Mouse (Mus musculus) kidney, postnatal 10 days (tissue): ENCODE results near the gene Hist1h2ad.
"Not testable (repeated sequence)": the region's sequence is repeated elsewhere in the genome, so short reads cannot be mapped to it uniquely, and the experiment has no call there.

Experiments
- DNase-seq: peaks from one replicate; pipeline ENCODE4 v3.0.0; 2021; ENCODE audit warnings: mixed read lengths

The Hist1h2ad gene

GRCm38 (mm10) chr13:23586099-23586939 is 12.1 kb downstream of the Hist1h2ad start:
- no peak for DNase-seq

- DNase-seq = no peak
These were observed 12.7 kb downstream of the Hist1h2ad start for GRCm38 (mm10) chr13:23586940-23587225.

- no peak for DNase-seq
These were observed 17.0 kb downstream of the Hist1h2ad start for GRCm38 (mm10) chr13:23591206-23591605.

GRCm38 (mm10) chr13:23591886-23592285 is 17.7 kb downstream of the Hist1h2ad start:
- not testable (repeated sequence) for DNase-seq

- DNase-seq = no peak
These were observed 18.4 kb downstream of the Hist1h2ad start for GRCm38 (mm10) chr13:23592614-23593013.

DNA sequence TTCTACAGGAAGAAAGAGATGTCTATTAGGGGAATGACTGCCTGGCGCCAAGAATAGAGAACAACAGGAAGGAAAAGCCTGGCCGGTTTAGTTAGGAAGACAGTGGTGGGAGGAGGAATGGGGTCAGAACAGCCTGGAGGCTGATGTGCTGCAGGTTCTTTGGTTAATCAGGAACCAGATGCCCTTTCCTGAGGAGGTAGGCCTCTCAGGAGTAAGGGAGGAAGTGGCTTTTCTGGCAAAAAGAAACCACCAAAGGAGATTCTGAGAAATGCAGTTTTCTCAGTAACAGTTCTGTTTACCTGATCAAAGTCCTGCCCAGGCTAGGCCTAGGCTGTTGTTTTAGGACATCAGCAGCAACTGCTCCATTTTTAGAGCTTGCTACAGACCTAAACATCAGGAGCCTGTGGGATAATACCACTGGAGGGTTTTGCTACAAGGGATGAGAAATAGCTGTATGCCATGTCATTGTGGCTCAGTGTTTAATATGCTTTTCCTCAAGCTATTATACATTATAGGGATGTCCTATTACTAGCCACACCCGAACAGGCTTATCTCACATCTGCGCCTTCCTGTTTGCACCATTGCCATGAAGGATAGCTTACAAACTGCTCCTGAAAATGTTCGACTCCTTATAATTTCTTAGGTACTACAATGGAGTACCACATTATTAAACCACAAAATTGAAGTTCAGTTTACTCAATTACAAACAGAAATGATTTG is 19.0 kb downstream of the Hist1h2ad start:
- DNase-seq = no peak

GRCm38 (mm10) chr13:23595185-23595584 is 21.0 kb downstream of the Hist1h2ad start:
- DNase-seq = no peak

DNA sequence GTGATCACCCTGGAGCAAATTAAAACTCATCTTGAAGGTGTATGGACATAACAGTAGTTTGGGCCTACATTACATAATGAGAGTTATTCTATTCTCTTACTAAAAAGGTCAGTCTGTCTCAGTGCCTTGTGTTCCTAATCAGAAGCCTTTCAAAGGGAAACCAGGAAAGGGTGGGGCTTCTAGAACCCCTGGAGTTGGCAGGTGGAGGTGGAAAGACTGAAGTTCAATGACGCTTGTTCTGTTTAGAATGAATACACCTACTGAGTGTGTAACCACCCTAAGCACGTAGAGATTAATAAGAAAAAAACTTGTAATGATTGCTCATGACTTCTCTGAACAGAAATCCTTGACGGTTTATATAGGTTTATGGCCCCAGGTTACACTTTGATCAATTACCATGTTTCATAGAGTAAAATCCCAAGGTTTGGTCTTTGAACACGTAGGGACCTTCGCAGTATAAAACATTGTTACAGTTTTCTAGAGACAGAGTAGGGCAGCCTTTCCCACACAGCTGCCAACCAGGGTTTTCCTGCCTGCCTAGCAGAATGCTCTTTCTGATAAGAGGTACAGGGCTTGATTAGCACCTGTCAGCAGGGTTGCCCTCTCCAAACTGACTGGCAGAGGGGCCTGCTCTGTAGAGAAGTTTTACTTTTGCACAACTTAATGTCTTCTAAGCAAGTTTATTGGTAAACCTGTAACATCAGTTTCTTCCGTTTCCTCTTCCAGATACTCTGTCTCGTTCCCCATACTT is 21.6 kb downstream of the Hist1h2ad start:
- DNase-seq = no peak

GRCm38 (mm10) chr13:23597957-23598356 is 23.8 kb downstream of the Hist1h2ad start:
- peak; percentile 89 for DNase-seq

DNA sequence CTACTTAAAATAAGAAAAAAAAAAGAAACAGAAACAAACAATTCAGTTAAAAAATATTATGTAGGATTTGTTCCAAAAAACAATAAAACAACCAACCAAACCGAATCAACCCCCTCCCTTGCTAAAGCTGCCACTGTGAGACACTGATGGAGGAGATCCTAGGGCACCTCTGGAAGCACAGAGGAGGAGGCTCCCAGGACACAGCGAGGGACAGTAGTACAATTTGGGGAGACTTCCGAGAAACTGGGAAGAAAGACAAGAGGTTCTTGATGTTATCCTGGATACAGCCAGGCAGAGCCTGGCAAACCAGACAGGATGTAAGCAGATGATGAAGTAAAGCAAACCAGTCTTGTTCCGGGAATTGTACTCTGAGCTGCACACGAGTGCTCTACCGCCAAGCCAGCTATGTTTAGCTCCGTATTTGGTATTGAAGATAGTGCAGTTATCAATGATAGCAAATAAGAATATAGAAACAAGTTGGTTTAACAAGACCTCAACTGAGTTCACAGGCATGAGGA is 29.1 kb downstream of the Hist1h2ad start:
- DNase-seq = no peak

DNA sequence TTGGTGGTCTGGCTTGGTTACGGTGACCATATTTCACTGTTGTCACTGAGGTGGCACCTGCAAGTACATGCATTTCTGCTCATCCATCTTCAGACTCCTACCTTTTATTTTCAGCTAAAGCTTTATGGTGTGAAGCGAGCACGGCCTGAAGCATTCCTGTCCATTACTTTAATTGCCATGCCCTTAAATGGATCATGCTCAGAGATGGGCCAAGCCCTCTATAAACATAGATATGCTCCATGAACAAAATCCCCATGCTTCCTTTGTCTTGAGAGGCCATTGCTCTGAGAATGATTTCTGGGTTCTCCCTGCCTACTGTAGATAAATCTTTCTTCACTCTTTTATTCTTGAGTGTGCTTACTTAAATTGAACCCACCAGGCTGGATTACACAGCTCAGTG is 30.3 kb downstream of the Hist1h2ad start:
- no peak for DNase-seq

DNA sequence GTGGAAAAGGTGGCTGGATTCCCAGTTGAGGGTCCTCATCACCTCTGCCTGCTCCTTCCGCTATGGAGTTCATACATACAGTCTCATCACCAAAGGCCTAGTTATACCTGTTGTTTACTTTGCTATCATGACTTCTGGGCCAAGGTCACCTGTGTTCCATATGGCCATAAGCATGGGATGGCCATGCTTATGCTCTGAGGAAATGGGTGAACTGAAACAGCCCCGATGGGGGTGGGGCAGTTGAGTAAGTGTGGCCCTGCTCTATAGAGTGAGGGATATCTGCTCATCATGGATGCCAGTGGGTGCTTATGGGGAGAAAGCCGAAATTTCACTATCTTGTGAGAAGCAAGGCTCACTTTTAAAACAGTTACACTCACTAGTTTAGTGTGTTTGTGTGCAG is 30.9 kb downstream of the Hist1h2ad start:
- DNase-seq = no peak

GRCm38 (mm10) chr13:23609209-23609608 is 35.0 kb downstream of the Hist1h2ad start:
- no peak for DNase-seq

GRCm38 (mm10) chr13:23609844-23610243 is 35.7 kb downstream of the Hist1h2ad start:
- no peak for DNase-seq

GRCm38 (mm10) chr13:23610393-23610792 is 36.2 kb downstream of the Hist1h2ad start:
- no peak for DNase-seq

DNA sequence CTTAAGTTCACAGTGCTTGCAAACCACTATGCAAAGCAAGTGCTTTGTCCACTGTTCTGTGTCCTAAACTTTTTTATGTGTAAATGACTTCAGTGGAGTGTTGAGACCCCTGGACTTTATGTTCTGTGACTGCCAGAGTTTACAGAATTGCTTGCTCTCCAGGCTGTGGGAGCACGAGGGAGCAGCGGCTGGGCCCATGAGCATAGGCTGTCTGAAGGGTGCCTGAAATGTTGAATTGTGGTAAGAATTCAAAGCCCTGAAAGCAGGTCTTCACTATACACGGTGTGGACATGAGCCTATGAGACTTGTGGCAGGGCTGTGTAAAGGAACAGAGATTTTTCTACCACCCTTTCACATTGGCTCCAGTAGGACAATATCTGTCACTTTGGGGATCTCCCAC is 37.5 kb downstream of the Hist1h2ad start:
- no peak for DNase-seq

DNA sequence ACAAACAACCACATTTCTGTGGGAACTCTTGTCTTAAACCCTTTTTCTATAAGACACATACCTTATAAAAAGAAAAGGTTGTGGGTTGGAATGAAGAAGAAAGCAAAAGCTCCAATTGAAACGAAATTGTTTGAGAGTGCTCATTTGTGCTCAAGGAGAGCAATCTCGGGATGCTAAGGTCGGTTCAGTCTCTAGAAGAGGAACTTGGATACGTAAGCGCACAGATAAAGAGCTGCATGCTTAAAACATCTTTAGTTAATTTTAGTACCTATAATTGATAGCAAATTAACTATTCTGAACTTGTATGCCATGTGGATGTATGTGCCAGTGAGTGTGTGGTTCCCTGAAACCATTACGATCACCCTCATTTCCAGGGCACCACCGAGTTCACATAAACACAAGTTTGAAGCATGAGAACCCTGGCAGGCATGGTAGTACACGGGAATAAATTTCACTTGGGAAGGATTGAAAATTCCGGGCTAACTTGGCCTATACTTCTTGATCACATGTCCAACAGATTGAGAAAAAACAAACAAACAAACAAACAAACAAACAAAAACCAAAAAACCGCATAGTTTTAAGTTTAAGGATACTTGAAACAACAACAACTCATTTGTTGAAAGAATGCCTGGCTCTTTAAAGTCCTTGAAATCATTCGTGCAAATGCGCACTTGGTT is 46.0 kb downstream of the Hist1h2ad start:
- DNase-seq = no peak

DNA sequence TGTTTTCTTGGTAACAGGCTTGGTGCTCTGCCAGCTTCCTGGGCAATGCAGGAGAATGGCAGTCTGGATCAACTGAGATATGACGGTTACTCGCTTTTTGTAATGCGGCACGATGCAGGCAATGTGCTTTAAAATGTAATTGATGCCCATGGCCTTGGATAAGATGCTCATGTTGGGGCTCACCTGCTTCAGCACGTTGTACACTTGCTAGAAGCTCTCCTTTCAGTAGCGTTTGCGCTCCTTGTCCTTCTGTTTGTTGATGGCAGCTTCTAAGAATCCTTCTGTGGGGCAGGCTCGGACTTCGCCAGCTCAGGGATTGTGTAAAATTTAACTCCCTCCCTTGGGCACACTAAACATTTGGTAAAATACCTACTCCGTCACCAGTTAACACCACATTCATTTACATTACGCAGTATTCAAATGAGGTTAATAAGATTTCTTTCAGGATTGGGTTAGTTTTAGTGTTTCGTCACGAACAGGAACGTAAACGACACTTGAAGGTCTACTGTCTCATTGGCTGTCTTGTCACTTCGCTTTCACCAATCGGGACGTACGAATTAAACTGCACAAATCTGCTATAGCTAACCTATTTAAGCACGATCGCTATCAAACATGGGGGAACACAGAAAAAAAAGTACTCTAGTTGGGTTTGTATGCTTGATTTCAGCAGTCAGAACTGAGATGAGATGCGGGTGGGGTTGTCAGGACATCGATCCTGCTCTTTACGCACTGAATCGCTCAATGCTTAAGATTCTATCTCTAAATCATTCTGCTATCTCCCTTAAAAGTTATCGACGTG is 46.8 kb downstream of the Hist1h2ad start, which contains the start of gene Hist1h2be:
Gene Hist1h2be, minus strand, starts transcription at position 392 of the 799 bp plus-strand sequence.
- peak; percentile 76 for DNase-seq

DNA sequence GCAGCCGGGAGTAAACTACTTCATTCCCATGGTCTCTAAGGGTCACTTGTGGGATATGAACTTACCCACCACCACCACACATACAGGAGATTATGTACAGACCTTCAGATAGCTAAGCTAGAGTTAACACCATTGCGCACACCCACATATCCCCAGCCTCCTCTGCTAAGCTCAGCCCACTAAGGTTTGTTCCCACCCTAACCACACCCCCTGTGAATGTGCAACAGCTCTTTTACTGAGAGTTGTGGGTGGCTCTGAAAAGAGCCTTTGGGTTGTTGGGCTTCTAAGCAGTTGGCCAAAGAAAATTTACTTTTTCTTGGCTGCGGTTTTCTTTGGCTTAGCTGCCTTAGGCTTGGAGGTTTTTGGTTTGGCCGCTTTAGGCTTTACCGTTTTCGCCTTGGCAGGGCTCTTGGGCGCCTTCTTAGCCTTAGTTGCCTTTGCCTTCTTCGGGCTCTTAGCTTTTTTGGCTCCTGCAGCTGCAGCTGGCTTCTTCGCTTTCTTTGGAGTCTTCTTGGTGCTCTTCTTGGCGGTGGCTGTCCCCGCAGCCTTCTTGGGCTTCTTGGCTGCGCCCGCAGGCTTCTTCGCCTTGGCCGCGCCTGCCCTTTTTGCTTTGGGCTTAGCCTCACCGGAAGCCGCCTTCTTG is 47.5 kb downstream of the Hist1h2ad start:
- DNase-seq = peak; percentile 76

DNA sequence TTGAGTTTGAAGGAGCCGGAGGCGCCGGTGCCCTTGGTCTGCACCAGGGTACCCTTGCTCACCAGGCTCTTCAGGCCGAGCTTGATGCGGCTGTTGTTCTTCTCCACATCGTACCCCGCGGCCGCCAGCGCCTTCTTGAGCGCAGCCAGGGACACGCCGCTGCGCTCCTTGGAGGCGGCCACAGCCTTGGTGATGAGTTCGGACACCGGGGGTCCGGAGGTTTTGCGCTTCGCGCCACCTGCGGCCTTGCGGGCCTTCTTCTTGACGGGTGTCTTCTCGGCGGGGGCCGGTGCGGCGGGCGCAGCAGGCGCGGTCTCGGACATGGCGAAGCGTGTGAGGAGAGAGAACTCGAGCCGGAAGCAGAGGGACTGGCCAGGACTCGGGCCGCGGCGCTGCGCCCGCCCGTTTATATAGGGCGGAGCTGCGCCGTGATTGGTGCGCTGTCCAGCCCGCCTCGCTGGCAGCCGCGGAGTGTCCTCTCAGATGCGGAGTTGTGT is 48.0 kb downstream of the Hist1h2ad start, which contains the start of gene Hist1h1e:
Gene Hist1h1e, minus strand, starts transcription at position 384 of the 497 bp plus-strand sequence.
- peak; percentile 95 for DNase-seq
